20 mouse cellular contexts compared by ENCODE assay signal in genomic region chr10:84376346-84376745, GRCm38 (mm10).
DNase-seq lines count a peak whose midpoint lies in the region; ATAC-seq and TF ChIP-seq lines count a peak whose summit lies in the region.
"Had no signal": no experiment of that assay in that cellular context is flagged by ENCODE, and none has a peak within 500 bp of the region (broad histone marks: within the 10 kb centered on the region; RNA-seq: fewer than 3 reads in every experiment).

No protein-coding gene starts in this region.

- DNase-seq in cerebellum, adult 11-12 months = peak; percentile 31
- DNase-seq in heart, embryonic 10.5 days (ENCODE audit: low spot score) = peak; percentile 50
- no peak for DNase-seq in heart, postnatal 10 days
- DNase-seq in layer of hippocampus, adult 11-12 months (ENCODE audit: low spot score) = peak; percentile 4
- no peak for DNase-seq in layer of hippocampus, adult 8-10 months (ENCODE audit: low spot score in 2 of 2)
- DNase-seq: adrenal gland, adult 8-10 months; adrenal gland, postnatal 25 days; cerebellum, postnatal 14 days; gastrocnemius, postnatal 10 days; gastrocnemius, postnatal 36 days; heart, postnatal 36 days had no signal

- H3K27ac ChIP-seq in heart, embryonic 10.5 days = no peak overlapping the region
- no peak overlapping the region for H3K27ac ChIP-seq in intestine, postnatal 0 days (ENCODE audit: low read depth, low read length)
- H3K27ac ChIP-seq: forebrain, embryonic 10.5 days; forebrain, embryonic 13.5 days; hindbrain, embryonic 14.5 days; hindbrain, postnatal 0 days had no signal

- WGBS in heart, embryonic 10.5 days = 84% methylated on average over 5 of the region's 5 CpGs
- WGBS in intestine, postnatal 0 days = 60% methylated on average over 5 of the region's 5 CpGs

- intact Hi-C loops in heart, postnatal 10 days (cut with DNase I) = no loop called here

- no peak overlapping the region for H3K4me2 ChIP-seq in intestine, postnatal 0 days (replicated peaks; ENCODE audit: low read depth)
- H3K4me2 ChIP-seq: forebrain, embryonic 13.5 days; hindbrain, embryonic 14.5 days had no signal

- no peak overlapping the region for H3K9ac ChIP-seq in intestine, postnatal 0 days (ENCODE audit: low read depth, low read length)
- H3K9ac ChIP-seq: forebrain, embryonic 13.5 days; hindbrain, embryonic 14.5 days had no signal

- H3K27me3 ChIP-seq in heart, embryonic 10.5 days (ENCODE audit: insufficient read depth, poor library complexity, severe bottlenecking) = no peaks in the 10 kb centered on the region
- no peaks in the 10 kb centered on the region for H3K27me3 ChIP-seq in intestine, postnatal 0 days (replicated peaks; ENCODE audit: control insufficient read depth, insufficient read depth, low read length)
- H3K27me3 ChIP-seq: forebrain, embryonic 13.5 days had no signal

- TF ChIP-seq CTCF in intestine, postnatal 0 days (IDR thresholded peaks at IDR 0.05; ENCODE audit: low read depth) = no peak

- no peaks in the 10 kb centered on the region for H3K9me3 ChIP-seq in heart, embryonic 10.5 days
- no peaks in the 10 kb centered on the region for H3K9me3 ChIP-seq in intestine, postnatal 0 days (ENCODE audit: control insufficient read depth)
- H3K9me3 ChIP-seq: forebrain, embryonic 10.5 days; forebrain, embryonic 13.5 days had no signal

- no peak overlapping the region for H3K4me3 ChIP-seq in heart, embryonic 10.5 days
- no peak overlapping the region for H3K4me3 ChIP-seq in intestine, postnatal 0 days (ENCODE audit: low read depth, low read length)
- H3K4me3 ChIP-seq: forebrain, embryonic 10.5 days; forebrain, embryonic 13.5 days had no signal

- H3K36me3 ChIP-seq in heart, embryonic 10.5 days = peaks cover 53% of the 10 kb centered on the region
- H3K36me3 ChIP-seq in intestine, postnatal 0 days (ENCODE audit: control insufficient read depth, insufficient read depth) = no peaks in the 10 kb centered on the region; the same call in 1 of the 2 replicates

- peaks cover 21% of the 10 kb centered on the region for H3K4me1 ChIP-seq in heart, embryonic 10.5 days
- no peaks in the 10 kb centered on the region for H3K4me1 ChIP-seq in intestine, postnatal 0 days (replicated peaks; ENCODE audit: control insufficient read depth, insufficient read depth, low read length)

- ATAC-seq in cerebellum, adult (ENCODE audit: insufficient number of reproducible peaks, low FRiP score, low TSS enrichment) = no peak
- peak; percentile 33; the same call in 1 of the 2 replicates for ATAC-seq in intestine, postnatal 0 days
- ATAC-seq: activated CD4-positive, CD25-positive, alpha-beta regulatory T cell, adult 4 months; forebrain, embryonic 13.5 days; forebrain, embryonic 16.5 days; hindbrain, postnatal 0 days; inflammation-experienced regulatory T-cells, adult 6 months had no signal

Comparison
In these comparisons a context has a peak if more than half of its experiments do, and no peak if none do; other contexts are left out.
1. DNase-seq: peak in cerebellum, adult 11-12 months (single experiment), heart, embryonic 10.5 days (single experiment) and layer of hippocampus, adult 11-12 months (single experiment); none in heart, postnatal 10 days (0 of 2) and layer of hippocampus, adult 8-10 months (0 of 2).